Mouse (Mus musculus) erythroblast, embryonic 14.5 days (primary cell): Measurements from ENCODE around the gene Sephs1.

Source experiments
- GATA1 ChIP-seq: IDR thresholded peaks from 2 replicates; pipeline ENCODE4 v1.6.1; 2012; ENCODE audit warnings: low read length, inconsistent platforms, mixed read lengths
- TAL1 ChIP-seq: IDR thresholded peaks from 3 replicates; pipeline ENCODE4 v1.6.1; 2012; ENCODE audit warnings: low read length, inconsistent platforms, mixed read lengths

DNA sequence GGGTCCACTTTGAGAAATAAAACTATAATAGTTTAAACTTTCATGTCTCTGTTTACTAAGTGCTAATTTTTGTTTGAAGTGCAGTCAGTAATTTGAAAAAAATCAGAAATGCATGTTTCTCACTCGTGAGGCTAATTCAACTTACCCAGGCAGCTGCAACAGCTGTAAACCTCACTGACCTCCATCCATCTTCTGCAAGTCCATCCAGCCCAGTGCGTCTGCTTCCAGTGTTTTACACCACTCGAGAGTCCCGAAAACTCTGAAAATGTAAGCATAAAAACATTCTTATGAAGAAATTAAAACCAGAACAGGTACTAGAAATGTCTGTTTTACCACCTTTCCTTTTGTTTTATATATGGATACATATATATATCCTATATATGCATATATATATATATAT lies 29.2 kb downstream of the Sephs1 start:
- TF ChIP-seq GATA1, result no peak
- no peak for TF ChIP-seq TAL1
